Mouse (Mus musculus) cerebellum, adult 9-10 months (tissue): ENCODE measurements at regions not wholly inside any gene's neighbourhood (a gene's known extent, or its start where the extent isn't known, plus 50 kb on each side); places are given as distances from the start of the nearest gene placed in this dataset.

Experiments
- DNase-seq: peaks from one replicate; pipeline ENCODE4 v3.0.0; 2022

GRCm38 (mm10) chr14:119966666-119967065 lies 75.6 kb downstream of the Oxgr1 start:
- DNase-seq, result no peak

- DNase-seq, result peak; percentile 9
Measured at GRCm38 (mm10) chr14:119965842-119966483, 76.3 kb downstream of the Oxgr1 start.

GRCm38 (mm10) chr14:119963741-119964140 lies 78.5 kb downstream of the Oxgr1 start:
- DNase-seq, result no peak

DNA sequence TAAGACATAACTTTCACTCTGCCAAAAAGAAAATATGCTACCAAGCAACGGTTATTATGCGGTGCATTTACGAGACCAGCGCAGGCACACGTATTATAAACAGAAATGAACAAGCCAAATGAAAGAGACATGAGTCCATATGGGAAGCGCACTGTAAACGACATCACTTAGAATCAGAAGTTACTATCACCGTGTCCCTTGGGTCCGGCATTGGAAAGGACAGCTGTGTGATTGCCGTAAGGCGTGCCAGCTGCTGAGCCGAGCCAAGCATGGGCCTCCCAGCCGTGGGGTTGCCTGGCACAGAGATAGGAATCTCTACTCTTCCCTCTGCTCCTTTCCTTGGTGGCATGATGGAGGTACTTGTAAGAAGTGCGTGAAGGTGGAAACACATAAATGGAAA lies 88.4 kb downstream of the Oxgr1 start:
- no peak for DNase-seq

DNA sequence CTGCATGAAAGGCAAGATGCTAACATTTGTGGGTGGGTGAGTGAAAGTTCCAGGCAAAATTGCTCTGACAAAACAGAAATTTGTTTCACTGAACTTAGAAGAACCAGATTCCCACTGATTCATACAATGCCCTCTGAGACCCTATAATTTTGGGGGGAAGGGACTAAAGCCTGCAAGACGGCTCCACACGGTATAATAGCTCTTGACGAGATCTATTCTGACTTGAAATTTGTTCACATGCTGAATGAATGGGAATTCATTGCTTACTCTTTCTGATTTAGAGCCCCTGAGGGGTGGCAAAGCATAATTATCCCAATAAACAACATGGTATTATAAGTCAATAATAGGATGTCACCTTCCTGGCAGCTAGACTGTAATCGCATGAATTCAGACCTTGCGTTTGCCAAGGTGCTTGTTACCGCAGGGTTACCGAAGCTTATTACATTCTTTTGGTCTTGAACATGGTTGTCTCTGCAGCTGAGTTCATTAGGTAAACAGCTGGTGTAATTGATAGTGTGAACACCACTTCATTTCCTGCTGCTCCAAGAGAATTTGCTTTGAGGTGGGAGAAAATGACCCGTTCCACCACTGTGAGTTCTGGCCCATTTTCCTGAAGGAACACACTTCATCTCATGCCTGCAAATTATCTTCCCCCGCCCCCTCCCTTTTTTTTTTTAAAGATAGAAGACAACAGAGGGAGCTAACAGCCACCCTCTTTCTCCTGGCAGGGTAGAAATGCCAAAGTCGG lies 89.2 kb downstream of the Oxgr1 start:
- no peak for DNase-seq
